Mouse (Mus musculus): Measurements from ENCODE around the gene Ppm1n. TPM values are rescaled to one million over a fixed set of nuclear protein-coding genes. Genes with fewer than 3 reads are reported as not detected.

The Ppm1n gene
- polyA plus RNA-seq, 1 experiment from 2014 or later, result not detected

- no peak overlapping the region for H3K27ac ChIP-seq (ENCODE audit: low read depth)
- H3K4me1 ChIP-seq (ENCODE audit: insufficient read depth), result peaks cover 7% of the 10 kb centered on the region
- H3K4me3 ChIP-seq (ENCODE audit: low read depth, low read length), result no peak overlapping the region
- ATAC-seq (no peak), DNase-seq (no peak)
- no peak overlapping the region for H3K9ac ChIP-seq (replicated peaks)
- no peak overlapping the region for H3K4me2 ChIP-seq (ENCODE audit: low read depth, low read length)
- no peaks in the 10 kb centered on the region for H3K9me3 ChIP-seq (ENCODE audit: low read length)
- peaks cover 13% of the 10 kb centered on the region for H3K36me3 ChIP-seq (replicated peaks; ENCODE audit: insufficient read depth, low read length)
- no peaks in the 10 kb centered on the region for H3K27me3 ChIP-seq (ENCODE audit: insufficient read depth, low read length)
- TF ChIP-seq EP300 (IDR thresholded peaks at IDR 0.05; ENCODE audit: low read depth) (no peak), CTCF (IDR thresholded peaks at IDR 0.05; ENCODE audit: low read depth) (no peak)
- WGBS (ENCODE audit: insufficient replicate concordance), result 91% methylated on average over 8 of the region's 8 CpGs
These were observed 38.9 kb downstream of the Ppm1n start for GRCm38 (mm10) chr7:19240905-19241463.

- Histone ChIP-seq H3K9me3 (ENCODE audit: low read length) (no peaks in the 10 kb centered on the region), H3K9ac (replicated peaks) (no peak overlapping the region), H3K4me3 (ENCODE audit: low read depth, low read length) (no peak overlapping the region), H3K27ac (ENCODE audit: low read depth) (no peak overlapping the region), H3K4me2 (ENCODE audit: low read depth, low read length) (peak overlapping the region; percentile 40; the same call in 1 of the 2 replicates), H3K36me3 (replicated peaks; ENCODE audit: insufficient read depth, low read length) (peaks cover 4% of the 10 kb centered on the region; the same call in 1 of the 2 replicates), H3K4me1 (ENCODE audit: insufficient read depth) (peaks cover 10% of the 10 kb centered on the region), H3K27me3 (ENCODE audit: insufficient read depth, low read length) (no peaks in the 10 kb centered on the region)
- peak; percentile 79 for ATAC-seq
- no peak for DNase-seq
- TF ChIP-seq EP300 (IDR thresholded peaks at IDR 0.05; ENCODE audit: low read depth) (no peak), CTCF (IDR thresholded peaks at IDR 0.05; ENCODE audit: low read depth) (no peak)
- whole genome bisulfite sequencing (ENCODE audit: insufficient replicate concordance), result 42% methylated on average over 2 of the region's 4 CpGs
These were observed 39.9 kb downstream of the Ppm1n start for GRCm38 (mm10) chr7:19239986-19240385.

GRCm38 (mm10) chr7:19239423-19239822 is 40.4 kb downstream of the Ppm1n start:
- WGBS (ENCODE audit: insufficient replicate concordance), result 0% methylated on average over 1 of the region's 1 CpGs
- peak; percentile 92 for ATAC-seq
- no peak overlapping the region for H3K4me3 ChIP-seq (ENCODE audit: low read depth, low read length)
- no peaks in the 10 kb centered on the region; the same call in 1 of the 2 replicates for H3K36me3 ChIP-seq (replicated peaks; ENCODE audit: insufficient read depth, low read length)
- DNase-seq, result peak; percentile 92
- no peak overlapping the region for H3K27ac ChIP-seq (ENCODE audit: low read depth)
- TF ChIP-seq CTCF (IDR thresholded peaks at IDR 0.05; ENCODE audit: low read depth) (peak; percentile 98), EP300 (IDR thresholded peaks at IDR 0.05; ENCODE audit: low read depth) (no peak)
- peak overlapping the region; percentile 40; the same call in 1 of the 2 replicates for H3K4me2 ChIP-seq (ENCODE audit: low read depth, low read length)
- H3K4me1 ChIP-seq (ENCODE audit: insufficient read depth), result peaks cover 14% of the 10 kb centered on the region
- H3K27me3 ChIP-seq (ENCODE audit: insufficient read depth, low read length), result no peaks in the 10 kb centered on the region
- no peaks in the 10 kb centered on the region for H3K9me3 ChIP-seq (ENCODE audit: low read length)
- no peak overlapping the region for H3K9ac ChIP-seq (replicated peaks)

- WGBS (ENCODE audit: insufficient replicate concordance), result 98% methylated on average over 4 of the region's 4 CpGs
- TF ChIP-seq CTCF (IDR thresholded peaks at IDR 0.05; ENCODE audit: low read depth) (no peak), EP300 (IDR thresholded peaks at IDR 0.05; ENCODE audit: low read depth) (no peak)
- Histone ChIP-seq H3K27me3 (ENCODE audit: insufficient read depth, low read length) (no peaks in the 10 kb centered on the region), H3K4me1 (ENCODE audit: insufficient read depth) (peaks cover 14% of the 10 kb centered on the region; the same call in 1 of the 2 replicates), H3K36me3 (replicated peaks; ENCODE audit: insufficient read depth, low read length) (peaks cover 3% of the 10 kb centered on the region; the same call in 1 of the 2 replicates), H3K4me2 (ENCODE audit: low read depth, low read length) (no peak overlapping the region), H3K27ac (ENCODE audit: low read depth) (no peak overlapping the region), H3K4me3 (ENCODE audit: low read depth, low read length) (no peak overlapping the region), H3K9me3 (ENCODE audit: low read length) (no peaks in the 10 kb centered on the region), H3K9ac (replicated peaks) (no peak overlapping the region)
- no peak for DNase-seq
- ATAC-seq, result no peak
These were observed 41.5 kb downstream of the Ppm1n start for GRCm38 (mm10) chr7:19238344-19238743.

- Histone ChIP-seq H3K4me1 (ENCODE audit: insufficient read depth) (peaks cover 17% of the 10 kb centered on the region; the same call in 1 of the 2 replicates), H3K36me3 (replicated peaks; ENCODE audit: insufficient read depth, low read length) (peaks cover 4% of the 10 kb centered on the region; the same call in 1 of the 2 replicates), H3K4me3 (ENCODE audit: low read depth, low read length) (no peak overlapping the region), H3K27me3 (ENCODE audit: insufficient read depth, low read length) (no peaks in the 10 kb centered on the region), H3K27ac (ENCODE audit: low read depth) (no peak overlapping the region), H3K9ac (replicated peaks) (no peak overlapping the region), H3K4me2 (ENCODE audit: low read depth, low read length) (no peak overlapping the region), H3K9me3 (ENCODE audit: low read length) (no peaks in the 10 kb centered on the region)
- TF ChIP-seq EP300 (IDR thresholded peaks at IDR 0.05; ENCODE audit: low read depth) (no peak), CTCF (IDR thresholded peaks at IDR 0.05; ENCODE audit: low read depth) (no peak)
- ATAC-seq (no peak), DNase-seq (no peak)
- WGBS (ENCODE audit: insufficient replicate concordance), result 68% methylated on average over 2 of the region's 2 CpGs
These were observed 43.5 kb downstream of the Ppm1n start for GRCm38 (mm10) chr7:19236411-19236810.

GRCm38 (mm10) chr7:19235092-19235671 is 44.7 kb downstream of the Ppm1n start:
- Histone ChIP-seq H3K4me1 (ENCODE audit: insufficient read depth) (0 out of 2 replicates have a peak, but pooled peaks cover 10% of the 10 kb centered on the region), H3K27ac (ENCODE audit: low read depth) (no peak overlapping the region), H3K9me3 (ENCODE audit: low read length) (no peaks in the 10 kb centered on the region), H3K4me2 (ENCODE audit: low read depth, low read length) (no peak overlapping the region), H3K9ac (replicated peaks) (no peak overlapping the region; the same call in 1 of the 2 replicates), H3K27me3 (ENCODE audit: insufficient read depth, low read length) (no peaks in the 10 kb centered on the region), H3K36me3 (replicated peaks; ENCODE audit: insufficient read depth, low read length) (peaks cover 7% of the 10 kb centered on the region; the same call in 1 of the 2 replicates), H3K4me3 (ENCODE audit: low read depth, low read length) (no peak overlapping the region)
- ATAC-seq, result no peak
- WGBS (ENCODE audit: insufficient replicate concordance), result 74% methylated on average over 2 of the region's 2 CpGs
- no peak for DNase-seq
- TF ChIP-seq EP300 (IDR thresholded peaks at IDR 0.05; ENCODE audit: low read depth) (no peak), CTCF (IDR thresholded peaks at IDR 0.05; ENCODE audit: low read depth) (no peak)

Data from liver, postnatal 0 days (tissue).